Mouse (Mus musculus) stomach, embryonic 16.5 days (tissue): ENCODE data around the gene Tshz2. TPM values are rescaled to one million over a fixed set of nuclear protein-coding genes. Genes with fewer than 3 reads are reported as not detected.

ENCODE experiments used
- ATAC-seq: fragments of 200-750 bp; cut with Nextera tagmentation; 2 replicates; pipeline ENCODE4 v1.8.0; 2017; ENCODE audit warnings: moderate number of reproducible peaks, moderate TSS enrichment; ENCODE audit not compliant: insufficient read depth, low FRiP score
- H3K27ac ChIP-seq: fragments of 300-500 bp; sonication (generic); 2 replicates; pipeline ENCODE4 v1.5.1; 2014; ENCODE audit warnings: low read length
- H3K27me3 ChIP-seq: fragments of 300-500 bp; sonication (generic); 2 replicates; pipeline ENCODE4 v1.6.1; 2014; ENCODE audit warnings: low read length, control low read depth, mixed read lengths; ENCODE audit not compliant: control insufficient read depth, insufficient read depth
- H3K36me3 ChIP-seq: fragments of 300-500 bp; sonication (generic); 2 replicates; pipeline ENCODE4 v1.6.1; 2014; ENCODE audit warnings: low read length; ENCODE audit not compliant: control insufficient read depth, insufficient read depth
- H3K4me1 ChIP-seq: fragments of 300-500 bp; sonication (generic); 2 replicates; pipeline ENCODE4 v1.6.1; 2014; ENCODE audit warnings: low read length, control low read depth, mixed read lengths; ENCODE audit not compliant: control insufficient read depth, insufficient read depth
- H3K4me2 ChIP-seq: fragments of 300-500 bp; sonication (generic); 2 replicates; pipeline ENCODE4 v1.6.1; 2014; ENCODE audit warnings: low read depth, low read length, mixed read lengths
- H3K4me3 ChIP-seq: fragments of 300-500 bp; sonication (generic); replicated peaks from 2 replicates; pipeline ENCODE4 v1.5.1; 2014; ENCODE audit warnings: mild to moderate bottlenecking, low read length
- H3K9ac ChIP-seq: fragments of 300-500 bp; sonication (generic); 2 replicates; pipeline ENCODE4 v1.6.1; 2014; ENCODE audit warnings: low read length
- H3K9me3 ChIP-seq: fragments of 300-500 bp; sonication (generic); replicated peaks from 2 replicates; pipeline ENCODE4 v1.6.1; 2016; ENCODE audit warnings: low read length, control low read depth; ENCODE audit not compliant: control insufficient read depth
- WGBS: fragments of 180-500 bp; shearing (Covaris S2); extraction: QIAGEN DNeasy Blood & Tissue Kit; methylation state at CpG from one replicate; pipeline ENCODE4 v1.1.7; 2014; 5-methylcytosine and 5-hydroxymethylcytosine counted together
- polyA plus RNA-seq: library from polyadenylated mRNA; unstranded; fragments of >200 nt; fragmentation: Nextera tagmentation; extraction: Ambion mirVana; gene quantifications from 2 replicates; pipeline ENCODE4 v1.2.1, GENCODE M21; 2015

The Tshz2 gene
- polyA plus RNA-seq, 1 experiment from 2014 or later, result 13.5 TPM

GRCm38 (mm10) chr2:169750574-169751491 lies 118.0 kb downstream of the Tshz2 start:
- peak overlapping the region; percentile 68 for H3K27ac ChIP-seq
- H3K36me3 ChIP-seq, result no peaks in the 10 kb centered on the region
- H3K4me1 ChIP-seq, result peaks cover 18% of the 10 kb centered on the region
- no peak overlapping the region for H3K4me3 ChIP-seq
- peak; percentile 54 for ATAC-seq
- H3K27me3 ChIP-seq, result no peaks in the 10 kb centered on the region
- H3K9me3 ChIP-seq, result no peaks in the 10 kb centered on the region
- H3K4me2 ChIP-seq, result no peak overlapping the region
- 32% methylated on average over 15 of the region's 15 CpGs for WGBS
- H3K9ac ChIP-seq, result no peak overlapping the region

GRCm38 (mm10) chr2:169752126-169752525 lies 119.3 kb downstream of the Tshz2 start:
- Histone ChIP-seq H3K36me3 (no peaks in the 10 kb centered on the region), H3K27ac (no peak overlapping the region), H3K4me3 (no peak overlapping the region), H3K4me2 (no peak overlapping the region), H3K4me1 (peaks cover 18% of the 10 kb centered on the region), H3K9me3 (no peaks in the 10 kb centered on the region), H3K27me3 (no peaks in the 10 kb centered on the region), H3K9ac (no peak overlapping the region)
- WGBS, result 79% methylated on average over 9 of the region's 9 CpGs
- no peak for ATAC-seq

DNA sequence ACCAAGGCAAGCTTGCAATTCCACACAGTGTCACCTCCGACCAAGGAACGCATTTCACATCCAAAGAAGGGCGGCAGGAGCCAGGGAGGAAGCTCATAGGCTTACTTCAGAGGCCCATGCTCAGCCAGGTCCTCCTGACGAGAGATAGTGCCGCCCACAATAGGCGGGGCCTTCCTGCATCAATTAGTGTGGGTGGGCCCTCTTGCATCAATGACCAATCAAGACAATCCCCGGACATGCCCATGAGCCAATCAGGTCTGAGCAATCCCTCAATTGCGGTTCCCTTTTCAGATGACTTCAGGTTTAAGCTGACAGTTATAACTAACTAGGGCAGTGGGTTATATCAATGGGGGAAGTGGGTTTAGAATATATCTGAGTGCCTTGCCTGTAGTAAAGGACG lies 120.6 kb downstream of the Tshz2 start:
- Histone ChIP-seq H3K9ac (no peak overlapping the region), H3K4me3 (no peak overlapping the region), H3K27ac (no peak overlapping the region), H3K4me1 (peaks cover 26% of the 10 kb centered on the region), H3K4me2 (no peak overlapping the region), H3K27me3 (no peaks in the 10 kb centered on the region), H3K36me3 (no peaks in the 10 kb centered on the region), H3K9me3 (no peaks in the 10 kb centered on the region)
- 87% methylated on average over 9 of the region's 9 CpGs for WGBS
- no peak for ATAC-seq

DNA sequence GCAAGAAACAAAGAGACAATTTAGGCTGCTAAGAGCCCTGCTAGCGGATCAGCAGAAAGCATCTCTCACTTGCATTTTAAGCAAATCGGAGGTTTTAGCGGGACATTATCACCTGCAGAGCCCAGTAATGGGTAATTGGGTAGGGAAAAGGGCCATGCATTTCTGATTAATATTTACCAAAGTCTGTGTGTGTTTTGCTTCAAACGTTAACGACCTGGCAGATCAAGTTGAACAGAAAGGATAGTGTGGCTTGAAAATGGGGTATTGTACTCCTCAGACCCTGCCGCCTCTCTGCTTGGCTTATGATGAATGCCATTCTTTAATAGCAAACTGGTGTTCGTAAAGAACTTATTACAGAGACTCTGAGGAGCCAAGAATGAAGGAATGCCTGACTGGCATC lies 122.3 kb downstream of the Tshz2 start:
- Histone ChIP-seq H3K27ac (no peak overlapping the region), H3K9ac (no peak overlapping the region), H3K27me3 (no peaks in the 10 kb centered on the region), H3K36me3 (no peaks in the 10 kb centered on the region), H3K9me3 (peaks cover 2% of the 10 kb centered on the region; the same call in 1 of the 2 replicates), H3K4me1 (peaks cover 23% of the 10 kb centered on the region), H3K4me3 (no peak overlapping the region), H3K4me2 (no peak overlapping the region)
- ATAC-seq, result no peak
- WGBS, result 37% methylated on average over 7 of the region's 7 CpGs

DNA sequence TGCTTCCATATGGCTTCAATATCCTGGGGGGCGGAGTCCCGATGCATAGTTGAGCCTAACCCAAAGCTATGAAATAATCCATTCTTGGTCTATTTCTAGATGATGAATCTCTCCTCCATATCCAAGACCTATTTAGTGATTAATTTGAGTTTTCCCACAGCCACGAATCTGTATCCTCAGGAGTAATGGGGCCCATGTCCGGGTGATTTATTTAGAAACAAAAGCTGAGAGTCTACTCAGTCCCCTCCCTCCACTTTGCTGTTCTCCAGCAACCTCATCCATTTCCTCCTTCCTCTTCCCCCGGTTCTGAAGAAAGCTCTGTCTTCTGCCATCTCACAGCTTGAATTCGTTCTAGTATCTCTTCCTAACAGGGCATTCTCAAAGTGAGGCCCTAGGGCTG lies 125.3 kb downstream of the Tshz2 start:
- H3K4me1 ChIP-seq, result peaks cover 11% of the 10 kb centered on the region
- no peaks in the 10 kb centered on the region for H3K36me3 ChIP-seq
- H3K4me2 ChIP-seq, result no peak overlapping the region
- H3K27me3 ChIP-seq, result no peaks in the 10 kb centered on the region
- peak; percentile 61; the same call in 1 of the 2 replicates for ATAC-seq
- H3K9ac ChIP-seq, result peak overlapping the region; percentile 38; the same call in 1 of the 2 replicates
- H3K27ac ChIP-seq, result peak overlapping the region; percentile 82
- WGBS, result 41% methylated on average over 6 of the region's 6 CpGs
- H3K4me3 ChIP-seq, result no peak overlapping the region
- H3K9me3 ChIP-seq, result peaks cover 4% of the 10 kb centered on the region; the same call in 1 of the 2 replicates

GRCm38 (mm10) chr2:169760117-169760516 lies 127.3 kb downstream of the Tshz2 start:
- no peak for ATAC-seq
- no peak overlapping the region for H3K4me3 ChIP-seq
- no peak overlapping the region for H3K9ac ChIP-seq
- no peaks in the 10 kb centered on the region for H3K36me3 ChIP-seq
- no peaks in the 10 kb centered on the region for H3K27me3 ChIP-seq
- H3K9me3 ChIP-seq, result peaks cover 4% of the 10 kb centered on the region; the same call in 1 of the 2 replicates
- 80% methylated on average over 1 of the region's 1 CpGs for WGBS
- H3K4me1 ChIP-seq, result peaks cover 11% of the 10 kb centered on the region
- H3K4me2 ChIP-seq, result no peak overlapping the region
- H3K27ac ChIP-seq, result no peak overlapping the region

DNA sequence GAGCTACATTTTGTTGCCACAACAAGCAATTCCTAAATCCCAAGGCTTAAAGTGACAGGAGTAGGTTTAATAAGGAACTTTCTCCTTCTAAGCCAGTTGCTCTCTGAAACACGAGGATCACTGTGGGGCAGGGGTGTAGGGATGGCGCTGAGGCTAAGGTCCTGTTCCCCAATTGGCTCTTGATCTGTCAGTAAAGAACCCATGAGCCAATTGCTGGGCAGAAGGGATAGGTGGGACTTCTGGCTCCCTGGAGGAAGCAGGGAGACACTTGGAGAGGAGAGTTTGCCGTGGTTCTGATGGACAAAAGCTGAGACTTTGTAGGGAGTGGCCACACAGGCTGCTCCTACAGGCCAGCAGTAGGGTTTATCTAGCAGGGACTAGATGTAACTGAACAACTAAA lies 128.9 kb downstream of the Tshz2 start:
- WGBS, result 37% methylated on average over 3 of the region's 3 CpGs
- Histone ChIP-seq H3K4me2 (no peak overlapping the region), H3K36me3 (no peaks in the 10 kb centered on the region), H3K4me1 (peaks cover 11% of the 10 kb centered on the region), H3K4me3 (no peak overlapping the region), H3K27ac (no peak overlapping the region), H3K9me3 (peaks cover 4% of the 10 kb centered on the region; the same call in 1 of the 2 replicates), H3K9ac (no peak overlapping the region), H3K27me3 (no peaks in the 10 kb centered on the region)
- no peak for ATAC-seq

GRCm38 (mm10) chr2:169762301-169762700 lies 129.5 kb downstream of the Tshz2 start:
- ATAC-seq, result no peak
- peaks cover 4% of the 10 kb centered on the region; the same call in 1 of the 2 replicates for H3K9me3 ChIP-seq
- 79% methylated on average over 8 of the region's 8 CpGs for WGBS

GRCm38 (mm10) chr2:169763716-169764115 lies 130.9 kb downstream of the Tshz2 start:
- no peak overlapping the region for H3K9ac ChIP-seq
- 0 out of 2 replicates have a peak, but pooled peaks cover under 1% of the 10 kb centered on the region for H3K4me1 ChIP-seq
- 76% methylated on average over 8 of the region's 8 CpGs for WGBS

More at GRCm38 (mm10) chr2:169762301-169762700, 129.5 kb downstream of the Tshz2 start:
- no peak overlapping the region for H3K4me3 ChIP-seq
- H3K4me2 ChIP-seq, result no peak overlapping the region
- no peaks in the 10 kb centered on the region for H3K27me3 ChIP-seq
- no peak overlapping the region for H3K27ac ChIP-seq
- H3K36me3 ChIP-seq, result no peaks in the 10 kb centered on the region
- no peak overlapping the region for H3K9ac ChIP-seq
- peaks cover 11% of the 10 kb centered on the region for H3K4me1 ChIP-seq

More at GRCm38 (mm10) chr2:169763716-169764115, 130.9 kb downstream of the Tshz2 start:
- no peak overlapping the region for H3K4me2 ChIP-seq
- no peaks in the 10 kb centered on the region for H3K36me3 ChIP-seq
- no peak for ATAC-seq
- no peak overlapping the region for H3K27ac ChIP-seq
- no peak overlapping the region for H3K4me3 ChIP-seq
- H3K9me3 ChIP-seq, result peaks cover 4% of the 10 kb centered on the region; the same call in 1 of the 2 replicates
- no peaks in the 10 kb centered on the region for H3K27me3 ChIP-seq
